Mouse (Mus musculus) stomach, postnatal 0 days (tissue): ENCODE measurements around the gene Otud4.

ENCODE experiments used
- CTCF ChIP-seq: IDR thresholded peaks from 2 replicates; pipeline ENCODE4 v1.5.1; 2016; ENCODE audit warnings: antibody characterized with exemption, low read depth, mild to moderate bottlenecking, moderate library complexity
- EP300 ChIP-seq: optimal IDR thresholded peaks from 2 replicates; pipeline ENCODE3; 2016; ENCODE audit warnings: antibody characterized with exemption

- no peak for TF ChIP-seq CTCF
- no peak for TF ChIP-seq EP300
These were observed 37.0 kb downstream of the Otud4 start for GRCm38 (mm10) chr8:79676461-79676860.
